Mouse (Mus musculus): Measurements from ENCODE around the gene Fgfr2.

DNA sequence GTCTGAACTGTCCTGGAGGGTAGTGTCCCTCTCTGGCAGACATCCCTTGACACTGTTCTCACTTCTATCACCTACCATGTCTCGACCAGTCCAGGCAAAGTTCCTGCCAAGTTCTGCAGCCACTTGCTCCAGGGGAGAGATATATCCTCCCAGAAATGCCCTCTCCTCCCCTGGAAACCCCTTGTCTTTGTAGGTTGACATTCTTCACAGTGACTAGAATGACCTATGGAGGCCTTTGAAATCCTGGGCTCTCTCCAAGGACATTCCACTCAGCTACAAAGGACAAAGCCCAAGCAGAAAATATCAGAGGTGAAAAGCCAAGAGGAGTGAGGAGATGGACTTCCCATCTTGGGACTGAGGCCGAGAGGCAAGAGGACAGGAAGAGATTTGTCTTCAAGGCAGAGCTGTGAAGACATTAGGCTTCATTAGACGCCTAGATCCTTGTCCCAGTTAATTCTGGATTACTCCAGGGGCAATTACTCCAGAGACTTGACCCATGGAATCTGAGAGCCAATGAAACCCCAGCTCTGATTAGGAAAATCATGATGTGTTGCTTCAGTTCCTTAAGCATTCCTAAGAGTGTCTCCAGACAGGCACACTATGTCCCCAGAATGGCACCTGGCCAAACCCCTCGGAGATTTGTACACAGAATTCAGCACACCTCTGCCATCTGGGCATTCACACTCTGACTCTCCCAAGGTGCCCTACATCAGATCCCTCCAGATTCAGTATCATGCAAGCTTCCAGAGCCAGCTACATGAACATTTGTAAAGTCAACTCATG lies 826.3 kb downstream of the Fgfr2 start:
- TF ChIP-seq CTCF (IDR thresholded peaks at IDR 0.05; ENCODE audit: low read depth) (no peak), EP300 (IDR thresholded peaks at IDR 0.05; ENCODE audit: low read depth) (no peak)

All from liver, postnatal 0 days (tissue).